Mouse (Mus musculus): ENCODE measurements around the gene Supt3. TPM values are rescaled to one million over a fixed set of nuclear protein-coding genes. Genes with fewer than 3 reads are reported as not detected.

Supt3 gene
- total and polyA plus RNA-seq, 2 experiments = 2.3 to 4.9 TPM

GRCm38 (mm10) chr17:45123856-45124255, 346.9 kb downstream of the Supt3 start:
- WGBS = 96% methylated on average over 3 of the region's 3 CpGs
- Histone ChIP-seq H3K9ac (ENCODE audit: low read depth, low read length) (no peak overlapping the region), H3K4me1 (ENCODE audit: control insufficient read depth, insufficient read depth, low read length) (no peaks in the 10 kb centered on the region; the same call in 1 of the 2 replicates), H3K27me3 (ENCODE audit: control insufficient read depth, insufficient read depth, low read length) (no peaks in the 10 kb centered on the region), H3K27ac (replicated peaks; ENCODE audit: insufficient read depth, low read depth, low read length) (no peak overlapping the region), H3K4me3 (ENCODE audit: insufficient read depth, low read depth, low read length) (no peak overlapping the region), H3K79me2 (ENCODE audit: control insufficient read depth, insufficient read depth, low read length) (no peaks in the 10 kb centered on the region), H3K36me3 (ENCODE audit: control insufficient read depth, insufficient read depth, low read length) (no peaks in the 10 kb centered on the region)
- TF ChIP-seq POLR2A (IDR thresholded peaks at IDR 0.05; ENCODE audit: extremely low read depth, insufficient read depth, low read length) (no peak), CTCF (IDR thresholded peaks at IDR 0.05; ENCODE audit: low read depth, low read length) (no peak)
- DNase-seq (ENCODE audit: extremely low read depth, low read depth, low spot score) = no peak

GRCm38 (mm10) chr17:45128611-45129010, 351.7 kb downstream of the Supt3 start:
- Histone ChIP-seq H3K27ac (replicated peaks; ENCODE audit: insufficient read depth, low read depth, low read length) (no peak overlapping the region), H3K36me3 (ENCODE audit: control insufficient read depth, insufficient read depth, low read length) (no peaks in the 10 kb centered on the region), H3K4me3 (ENCODE audit: insufficient read depth, low read depth, low read length) (no peak overlapping the region), H3K27me3 (ENCODE audit: control insufficient read depth, insufficient read depth, low read length) (no peaks in the 10 kb centered on the region), H3K4me1 (ENCODE audit: control insufficient read depth, insufficient read depth, low read length) (peaks cover 4% of the 10 kb centered on the region; the same call in 1 of the 2 replicates), H3K9ac (ENCODE audit: low read depth, low read length) (no peak overlapping the region), H3K79me2 (ENCODE audit: control insufficient read depth, insufficient read depth, low read length) (no peaks in the 10 kb centered on the region)
- 91% methylated on average over 4 of the region's 4 CpGs for WGBS
- DNase-seq (ENCODE audit: extremely low read depth, low read depth, low spot score) = no peak
- TF ChIP-seq POLR2A (IDR thresholded peaks at IDR 0.05; ENCODE audit: extremely low read depth, insufficient read depth, low read length) = no peak
- no peak for TF ChIP-seq CTCF (IDR thresholded peaks at IDR 0.05; ENCODE audit: low read depth, low read length)

- no peaks in the 10 kb centered on the region for H3K79me2 ChIP-seq (ENCODE audit: control insufficient read depth, insufficient read depth, low read length)
- no peak overlapping the region for H3K9ac ChIP-seq (ENCODE audit: low read depth, low read length)
- peak; percentile 93 for DNase-seq (ENCODE audit: extremely low read depth, low read depth, low spot score)
- peaks cover 7% of the 10 kb centered on the region for H3K4me1 ChIP-seq (ENCODE audit: control insufficient read depth, insufficient read depth, low read length)
- H3K27ac ChIP-seq (replicated peaks; ENCODE audit: insufficient read depth, low read depth, low read length) = peak overlapping the region; percentile 45; the same call in 1 of the 2 replicates
- no peak overlapping the region for H3K4me3 ChIP-seq (ENCODE audit: insufficient read depth, low read depth, low read length)
- no peak for TF ChIP-seq POLR2A (IDR thresholded peaks at IDR 0.05; ENCODE audit: extremely low read depth, insufficient read depth, low read length)
- no peak for TF ChIP-seq CTCF (IDR thresholded peaks at IDR 0.05; ENCODE audit: low read depth, low read length)
- H3K27me3 ChIP-seq (ENCODE audit: control insufficient read depth, insufficient read depth, low read length) = no peaks in the 10 kb centered on the region
- WGBS = 46% methylated on average over 10 of the region's 10 CpGs
- H3K36me3 ChIP-seq (ENCODE audit: control insufficient read depth, insufficient read depth, low read length) = no peaks in the 10 kb centered on the region
These were observed 356.8 kb downstream of the Supt3 start for GRCm38 (mm10) chr17:45133501-45134400.

GRCm38 (mm10) chr17:45136491-45136890, 359.5 kb downstream of the Supt3 start:
- no peak overlapping the region for H3K4me3 ChIP-seq (ENCODE audit: insufficient read depth, low read depth, low read length)
- peaks cover 7% of the 10 kb centered on the region for H3K4me1 ChIP-seq (ENCODE audit: control insufficient read depth, insufficient read depth, low read length)
- WGBS = 89% methylated on average over 6 of the region's 6 CpGs
- no peak for TF ChIP-seq POLR2A (IDR thresholded peaks at IDR 0.05; ENCODE audit: extremely low read depth, insufficient read depth, low read length)
- TF ChIP-seq CTCF (IDR thresholded peaks at IDR 0.05; ENCODE audit: low read depth, low read length) = no peak
- no peaks in the 10 kb centered on the region for H3K79me2 ChIP-seq (ENCODE audit: control insufficient read depth, insufficient read depth, low read length)
- no peak overlapping the region for H3K9ac ChIP-seq (ENCODE audit: low read depth, low read length)
- no peak for DNase-seq (ENCODE audit: extremely low read depth, low read depth, low spot score)
- H3K36me3 ChIP-seq (ENCODE audit: control insufficient read depth, insufficient read depth, low read length) = no peaks in the 10 kb centered on the region
- no peaks in the 10 kb centered on the region for H3K27me3 ChIP-seq (ENCODE audit: control insufficient read depth, insufficient read depth, low read length)
- no peak overlapping the region for H3K27ac ChIP-seq (replicated peaks; ENCODE audit: insufficient read depth, low read depth, low read length)

- peak; percentile 93 for DNase-seq (ENCODE audit: extremely low read depth, low read depth, low spot score)
- TF ChIP-seq CTCF (IDR thresholded peaks at IDR 0.05; ENCODE audit: low read depth, low read length) (peak; percentile 61), POLR2A (IDR thresholded peaks at IDR 0.05; ENCODE audit: extremely low read depth, insufficient read depth, low read length) (no peak)
- Histone ChIP-seq H3K79me2 (ENCODE audit: control insufficient read depth, insufficient read depth, low read length) (no peaks in the 10 kb centered on the region), H3K9ac (ENCODE audit: low read depth, low read length) (no peak overlapping the region), H3K36me3 (ENCODE audit: control insufficient read depth, insufficient read depth, low read length) (no peaks in the 10 kb centered on the region), H3K27ac (replicated peaks; ENCODE audit: insufficient read depth, low read depth, low read length) (no peak overlapping the region), H3K4me3 (ENCODE audit: insufficient read depth, low read depth, low read length) (no peak overlapping the region), H3K27me3 (ENCODE audit: control insufficient read depth, insufficient read depth, low read length) (no peaks in the 10 kb centered on the region), H3K4me1 (ENCODE audit: control insufficient read depth, insufficient read depth, low read length) (peaks cover 2% of the 10 kb centered on the region)
- 18% methylated on average over 6 of the region's 6 CpGs for WGBS
These were observed 366.1 kb downstream of the Supt3 start for GRCm38 (mm10) chr17:45143043-45143442.

- Histone ChIP-seq H3K36me3 (ENCODE audit: control insufficient read depth, insufficient read depth, low read length) (no peaks in the 10 kb centered on the region), H3K4me1 (ENCODE audit: control insufficient read depth, insufficient read depth, low read length) (peaks cover 2% of the 10 kb centered on the region), H3K27me3 (ENCODE audit: control insufficient read depth, insufficient read depth, low read length) (no peaks in the 10 kb centered on the region), H3K79me2 (ENCODE audit: control insufficient read depth, insufficient read depth, low read length) (no peaks in the 10 kb centered on the region), H3K4me3 (ENCODE audit: insufficient read depth, low read depth, low read length) (no peak overlapping the region), H3K9ac (ENCODE audit: low read depth, low read length) (no peak overlapping the region), H3K27ac (replicated peaks; ENCODE audit: insufficient read depth, low read depth, low read length) (no peak overlapping the region)
- WGBS = 91% methylated on average over 14 of the region's 14 CpGs
- TF ChIP-seq POLR2A (IDR thresholded peaks at IDR 0.05; ENCODE audit: extremely low read depth, insufficient read depth, low read length) (no peak), CTCF (IDR thresholded peaks at IDR 0.05; ENCODE audit: low read depth, low read length) (no peak)
- no peak for DNase-seq (ENCODE audit: extremely low read depth, low read depth, low spot score)
These were observed 367.7 kb downstream of the Supt3 start for GRCm38 (mm10) chr17:45144656-45145055.
